Mouse (Mus musculus): ENCODE measurements around the gene Cdc45. TPM values are rescaled to one million over a fixed set of nuclear protein-coding genes. Genes with fewer than 3 reads are reported as not detected.

Cdc45 gene
- polyA plus RNA-seq, 1 experiment, result 52.1 TPM

DNA sequence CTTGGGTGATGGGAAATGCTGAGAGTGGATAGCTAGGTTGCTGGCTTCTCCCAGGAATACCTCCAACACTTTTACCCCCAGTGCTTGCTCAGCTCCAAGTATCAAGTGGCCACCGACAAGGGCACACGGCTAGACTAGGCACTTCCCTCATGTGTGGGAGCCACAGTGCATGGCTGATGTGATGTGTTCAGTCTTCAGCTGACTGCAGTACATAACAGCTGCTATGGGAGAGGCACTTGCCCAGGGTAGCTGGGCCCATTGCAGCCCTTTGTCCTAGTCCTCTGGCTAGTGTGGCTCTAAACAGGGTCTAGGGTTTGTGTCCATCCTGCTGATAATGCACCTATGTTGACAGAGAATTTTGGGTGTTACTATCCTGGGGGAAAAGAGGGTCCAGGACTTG, 33.3 kb downstream of the Cdc45 start:
- Histone ChIP-seq H3K79me2 (ENCODE audit: control insufficient read depth, insufficient read depth) (no peaks in the 10 kb centered on the region), H3K36me3 (ENCODE audit: control insufficient read depth, insufficient read depth) (peaks cover 25% of the 10 kb centered on the region), H3K27me3 (ENCODE audit: control insufficient read depth, insufficient read depth, insufficient read length) (no peaks in the 10 kb centered on the region)

DNA sequence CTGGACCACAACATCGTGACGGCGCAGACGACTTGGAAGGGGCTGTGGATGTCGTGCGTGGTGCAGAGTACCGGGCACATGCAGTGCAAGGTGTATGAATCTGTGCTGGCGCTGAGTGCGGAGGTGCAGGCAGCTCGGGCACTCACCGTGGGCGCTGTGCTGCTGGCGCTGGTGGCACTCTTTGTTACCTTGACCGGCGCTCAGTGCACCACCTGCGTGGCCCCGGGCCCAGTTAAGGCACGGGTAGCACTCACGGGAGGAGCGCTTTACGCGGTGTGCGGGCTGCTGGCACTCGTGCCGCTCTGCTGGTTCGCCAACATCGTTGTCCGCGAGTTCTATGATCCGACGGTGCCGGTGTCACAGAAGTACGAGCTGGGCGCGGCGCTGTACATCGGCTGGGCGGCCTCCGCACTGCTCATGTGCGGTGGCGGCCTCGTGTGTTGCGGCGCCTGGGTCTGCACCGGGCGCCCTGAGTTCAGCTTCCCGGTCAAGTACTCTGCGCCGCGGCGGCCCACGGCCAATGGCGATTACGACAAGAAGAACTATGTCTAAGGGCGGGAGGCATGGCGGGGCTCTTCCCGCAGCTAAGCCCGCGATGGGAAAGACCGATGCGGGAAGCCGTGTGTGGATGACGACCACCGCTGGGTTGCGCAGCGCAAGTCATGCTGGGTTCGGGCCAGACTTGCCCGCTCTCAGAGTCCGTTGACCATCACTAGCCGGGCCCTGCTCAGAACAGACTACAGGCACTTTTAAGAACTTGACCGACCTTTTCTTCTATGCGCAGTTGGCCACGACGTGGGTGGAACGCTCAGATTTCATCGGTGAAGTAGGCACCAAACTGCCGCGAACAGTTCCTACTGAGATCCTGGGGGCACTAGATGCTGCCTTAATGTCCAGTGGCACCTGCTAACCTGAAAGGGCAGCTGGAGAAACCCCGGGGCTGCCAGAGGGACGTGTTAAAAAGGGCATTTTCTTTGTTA, 34.4 kb downstream of the Cdc45 start:
- H3K79me3 ChIP-seq (ENCODE audit: low read depth), result no peaks in the 10 kb centered on the region
- H3ac ChIP-seq (ENCODE audit: control insufficient read depth, insufficient read length, low read depth), result no peak overlapping the region
- H3K36me3 ChIP-seq (ENCODE audit: control insufficient read depth, insufficient read depth), result peaks cover 18% of the 10 kb centered on the region
- no peaks in the 10 kb centered on the region for H3K27me3 ChIP-seq (ENCODE audit: control insufficient read depth, insufficient read depth, insufficient read length)
- H3K79me2 ChIP-seq (ENCODE audit: control insufficient read depth, insufficient read depth), result no peaks in the 10 kb centered on the region
- no peak for TF ChIP-seq MYOD1 (IDR thresholded peaks at IDR 0.05; ENCODE audit: control insufficient read depth, insufficient read length, low read depth)
- no peak for TF ChIP-seq FOSL1 (IDR thresholded peaks at IDR 0.05; ENCODE audit: insufficient read depth, low read length, poor library complexity, severe bottlenecking)
- no peak for TF ChIP-seq CTCF (IDR thresholded peaks at IDR 0.05; ENCODE audit: control insufficient read depth, insufficient read depth, insufficient read length)
- no peak for TF ChIP-seq CEBPB (IDR thresholded peaks at IDR 0.05; ENCODE audit: low read depth)
- H3K4me3 ChIP-seq (ENCODE audit: insufficient read depth, poor library complexity, severe bottlenecking), result no peak overlapping the region

More for the DNA sequence above, 33.3 kb downstream of the Cdc45 start:
- no peaks in the 10 kb centered on the region for H3K79me3 ChIP-seq (ENCODE audit: low read depth)
- TF ChIP-seq MYOG (IDR thresholded peaks at IDR 0.05; ENCODE audit: control insufficient read depth, extremely low read depth, insufficient read length), result no peak
- H3ac ChIP-seq (ENCODE audit: control insufficient read depth, insufficient read length, low read depth), result no peak overlapping the region
- no peak overlapping the region for H3K4me3 ChIP-seq (ENCODE audit: insufficient read depth, poor library complexity, severe bottlenecking)

DNA sequence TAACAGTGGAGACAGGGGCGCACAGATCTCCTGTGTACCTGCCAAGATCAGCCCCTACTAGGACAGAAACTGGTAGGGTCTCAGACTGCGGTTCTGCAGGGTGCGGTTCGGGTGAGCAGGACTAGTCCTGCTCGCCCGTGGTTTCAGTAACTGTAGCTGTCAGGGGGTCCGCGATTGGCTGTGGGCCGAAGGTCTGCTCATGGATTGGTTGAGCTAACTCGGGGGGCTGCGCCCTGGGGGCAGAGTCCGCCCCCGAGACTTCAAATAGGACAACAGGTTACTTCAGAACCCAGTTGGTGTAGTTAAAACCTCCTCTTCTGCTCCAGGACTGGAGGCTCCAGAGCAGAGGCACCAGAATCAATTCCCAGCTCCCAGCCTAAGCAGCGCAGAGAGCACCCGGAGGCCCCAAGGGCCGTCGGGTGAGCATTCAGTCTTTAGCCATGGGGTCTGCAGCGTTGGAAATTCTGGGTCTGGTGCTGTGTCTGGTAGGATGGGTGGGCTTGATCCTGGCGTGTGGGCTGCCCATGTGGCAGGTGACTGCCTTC, 35.2 kb downstream of the Cdc45 start, which contains the start of gene Cldn5:
Cldn5 (plus strand) TSS at position 292 of the 545 bp plus-strand sequence.
- Histone ChIP-seq H3K36me3 (ENCODE audit: control insufficient read depth, insufficient read depth) (peaks cover 10% of the 10 kb centered on the region), H3K27me3 (ENCODE audit: control insufficient read depth, insufficient read depth, insufficient read length) (no peaks in the 10 kb centered on the region), H3ac (ENCODE audit: control insufficient read depth, insufficient read length, low read depth) (no peak within 1 kb of the TSS), H3K79me2 (ENCODE audit: control insufficient read depth, insufficient read depth) (no peaks in the 10 kb centered on the region), H3K4me3 (ENCODE audit: insufficient read depth, poor library complexity, severe bottlenecking) (no peak within 1 kb of the TSS), H3K79me3 (ENCODE audit: low read depth) (no peaks in the 10 kb centered on the region)
- TF ChIP-seq MYOD1 (IDR thresholded peaks at IDR 0.05; ENCODE audit: control insufficient read depth, insufficient read length, low read depth), result no peak
- TF ChIP-seq FOSL1 (IDR thresholded peaks at IDR 0.05; ENCODE audit: insufficient read depth, low read length, poor library complexity, severe bottlenecking), result no peak
- TF ChIP-seq MAX (IDR thresholded peaks at IDR 0.05), result no peak
- TF ChIP-seq USF1 (IDR thresholded peaks at IDR 0.05; ENCODE audit: low read depth), result no peak
- no peak for TF ChIP-seq MYOG (IDR thresholded peaks at IDR 0.05; ENCODE audit: control insufficient read depth, extremely low read depth, insufficient read length)
- TF ChIP-seq CEBPB (IDR thresholded peaks at IDR 0.05; ENCODE audit: low read depth), result no peak
- TF ChIP-seq CTCF (IDR thresholded peaks at IDR 0.05; ENCODE audit: control insufficient read depth, insufficient read depth, insufficient read length), result no peak

DNA sequence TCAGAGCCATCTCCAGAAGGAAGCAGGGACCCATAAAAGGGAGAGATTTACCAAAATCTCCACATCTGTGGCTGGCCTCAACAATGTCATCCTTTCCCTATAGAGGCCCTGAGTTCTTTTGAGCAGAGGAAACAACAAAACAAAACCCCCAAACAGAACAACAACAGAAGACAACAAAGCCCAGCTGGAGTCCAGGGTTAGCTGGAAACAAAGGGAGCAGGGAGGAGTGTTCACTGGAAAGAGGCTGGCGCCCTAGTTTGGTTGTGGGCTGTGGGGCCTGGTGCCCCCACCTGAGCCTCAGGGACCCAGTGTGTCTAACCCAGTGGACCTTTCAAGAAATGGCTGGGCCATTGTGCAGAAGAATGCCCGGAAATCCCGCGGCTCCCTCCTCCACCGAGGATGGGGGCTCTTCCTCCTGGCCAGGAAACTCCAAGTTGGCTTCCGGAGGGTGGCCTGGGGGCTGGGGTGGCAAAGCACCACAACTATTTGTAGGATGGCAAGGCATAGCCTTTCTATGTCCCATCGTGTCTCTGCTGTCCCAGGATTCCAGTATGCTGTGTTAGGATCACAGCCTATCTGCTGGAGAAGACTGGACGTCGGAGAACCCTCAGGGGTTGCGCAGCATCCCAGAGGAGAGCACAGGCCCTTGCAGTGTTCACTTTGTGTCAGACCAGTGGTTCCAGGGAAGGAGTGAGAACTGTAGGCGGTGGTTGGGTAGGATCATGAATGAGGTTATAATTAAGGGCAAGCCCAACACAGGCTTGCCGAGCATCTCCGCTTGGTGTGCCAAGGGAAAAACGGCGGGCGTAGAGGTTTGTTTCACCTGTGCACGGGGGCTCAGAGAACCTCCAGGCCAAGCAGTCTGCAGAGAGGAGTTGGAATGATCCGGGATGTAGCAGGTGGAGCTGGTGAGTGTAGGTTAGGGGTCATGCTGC, 35.9 kb downstream of the Cdc45 start:
- TF ChIP-seq CTCF (IDR thresholded peaks at IDR 0.05; ENCODE audit: control insufficient read depth, insufficient read depth, insufficient read length), result no peak
- TF ChIP-seq MYOD1 (IDR thresholded peaks at IDR 0.05; ENCODE audit: control insufficient read depth, insufficient read length, low read depth), result no peak
- TF ChIP-seq MYOG (IDR thresholded peaks at IDR 0.05; ENCODE audit: control insufficient read depth, extremely low read depth, insufficient read length), result no peak
- TF ChIP-seq USF1 (IDR thresholded peaks at IDR 0.05; ENCODE audit: low read depth), result no peak
- TF ChIP-seq CEBPB (IDR thresholded peaks at IDR 0.05; ENCODE audit: low read depth), result no peak
- TF ChIP-seq MAX (IDR thresholded peaks at IDR 0.05), result no peak
- no peak for TF ChIP-seq FOSL1 (IDR thresholded peaks at IDR 0.05; ENCODE audit: insufficient read depth, low read length, poor library complexity, severe bottlenecking)
- Histone ChIP-seq H3K79me3 (ENCODE audit: low read depth) (no peaks in the 10 kb centered on the region), H3K79me2 (ENCODE audit: control insufficient read depth, insufficient read depth) (no peaks in the 10 kb centered on the region), H3K27me3 (ENCODE audit: control insufficient read depth, insufficient read depth, insufficient read length) (no peaks in the 10 kb centered on the region), H3K4me3 (ENCODE audit: insufficient read depth, poor library complexity, severe bottlenecking) (no peak overlapping the region), H3ac (ENCODE audit: control insufficient read depth, insufficient read length, low read depth) (no peak overlapping the region), H3K36me3 (ENCODE audit: control insufficient read depth, insufficient read depth) (peaks cover 4% of the 10 kb centered on the region)

DNA sequence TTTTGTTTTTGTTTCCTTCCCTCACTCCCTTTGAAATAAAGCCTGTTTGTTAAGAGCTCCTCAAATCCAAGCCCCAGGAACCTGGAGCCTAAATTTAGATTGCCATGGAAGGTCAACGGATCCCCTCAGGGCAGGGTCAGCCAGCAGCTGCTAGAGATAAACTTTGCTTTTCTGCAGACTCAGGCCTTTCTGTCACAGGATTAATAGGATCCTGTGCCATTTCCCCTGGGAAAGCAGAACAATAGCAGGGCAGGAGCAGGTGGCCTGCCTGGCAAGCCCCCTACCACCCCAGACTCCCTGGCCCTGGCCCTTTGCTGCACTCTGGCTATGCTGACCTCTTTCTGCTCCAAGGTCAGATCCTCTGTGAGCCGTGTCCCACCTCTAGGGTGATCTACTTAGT, 37.9 kb downstream of the Cdc45 start:
- TF ChIP-seq CEBPB (IDR thresholded peaks at IDR 0.05; ENCODE audit: low read depth) (no peak), CTCF (IDR thresholded peaks at IDR 0.05; ENCODE audit: control insufficient read depth, insufficient read depth, insufficient read length) (no peak), MAX (IDR thresholded peaks at IDR 0.05) (no peak), FOSL1 (IDR thresholded peaks at IDR 0.05; ENCODE audit: insufficient read depth, low read length, poor library complexity, severe bottlenecking) (no peak), MYOD1 (IDR thresholded peaks at IDR 0.05; ENCODE audit: control insufficient read depth, insufficient read length, low read depth) (no peak), MYOG (IDR thresholded peaks at IDR 0.05; ENCODE audit: control insufficient read depth, extremely low read depth, insufficient read length) (no peak), USF1 (IDR thresholded peaks at IDR 0.05; ENCODE audit: low read depth) (no peak)
- Histone ChIP-seq H3K79me3 (ENCODE audit: low read depth) (no peaks in the 10 kb centered on the region), H3K27me3 (ENCODE audit: control insufficient read depth, insufficient read depth, insufficient read length) (no peaks in the 10 kb centered on the region), H3ac (ENCODE audit: control insufficient read depth, insufficient read length, low read depth) (no peak overlapping the region), H3K36me3 (ENCODE audit: control insufficient read depth, insufficient read depth) (no peaks in the 10 kb centered on the region), H3K79me2 (ENCODE audit: control insufficient read depth, insufficient read depth) (no peaks in the 10 kb centered on the region), H3K4me3 (ENCODE audit: insufficient read depth, poor library complexity, severe bottlenecking) (no peak overlapping the region)

All from C2C12 (cell line).